Mouse (Mus musculus) WW6 (cell line): ENCODE data around the gene Csn2.

Experiments used
- DNase-seq: peaks from one replicate; pipeline ENCODE4 v3.0.0-alpha.2; 2013; ENCODE audit warnings: low read depth, low spot score

Csn2 gene

DNA sequence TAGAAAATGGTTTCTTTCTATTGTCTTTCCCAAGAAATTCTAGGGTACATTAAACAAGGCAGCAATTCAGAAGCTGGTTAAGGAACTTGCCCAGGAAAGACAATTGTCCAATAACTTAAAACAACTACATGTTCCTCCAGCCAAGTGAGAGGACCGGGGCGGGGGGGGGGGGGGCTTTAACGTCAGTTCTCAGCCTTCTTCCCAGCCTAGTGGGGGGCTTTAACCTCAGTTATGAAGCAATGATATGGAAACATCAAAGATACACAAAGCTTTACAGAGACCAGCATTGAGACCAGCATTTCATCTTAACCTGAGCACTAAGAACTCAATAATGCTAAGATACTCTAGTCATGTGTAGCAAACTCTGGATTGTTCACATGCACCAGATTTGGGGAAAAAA is at the start of gene Csn2:
Csn2 (minus strand) TSS at position 101 of the 400 bp plus-strand sequence.
- DNase-seq, result no peak

DNA sequence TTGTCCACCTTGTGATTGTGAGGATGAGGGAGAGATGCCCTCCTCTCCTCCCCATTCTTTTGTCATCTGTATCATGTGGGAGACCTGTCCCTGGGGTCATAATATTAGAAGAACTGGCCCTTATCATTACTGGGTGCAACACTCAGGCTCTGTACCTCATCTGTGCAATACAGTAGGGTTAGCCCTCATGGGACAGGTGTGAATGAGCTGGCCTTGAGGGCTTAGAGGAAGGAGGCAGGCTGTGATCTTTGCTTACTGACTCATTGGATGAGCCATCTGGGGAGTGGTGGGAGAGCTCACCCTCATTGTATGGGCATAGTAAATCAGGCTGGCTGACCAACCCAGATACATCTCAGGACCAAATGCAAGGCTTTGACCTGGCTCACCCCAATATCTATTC is 35.4 kb upstream of the Csn2 start:
- no peak for DNase-seq

DNA sequence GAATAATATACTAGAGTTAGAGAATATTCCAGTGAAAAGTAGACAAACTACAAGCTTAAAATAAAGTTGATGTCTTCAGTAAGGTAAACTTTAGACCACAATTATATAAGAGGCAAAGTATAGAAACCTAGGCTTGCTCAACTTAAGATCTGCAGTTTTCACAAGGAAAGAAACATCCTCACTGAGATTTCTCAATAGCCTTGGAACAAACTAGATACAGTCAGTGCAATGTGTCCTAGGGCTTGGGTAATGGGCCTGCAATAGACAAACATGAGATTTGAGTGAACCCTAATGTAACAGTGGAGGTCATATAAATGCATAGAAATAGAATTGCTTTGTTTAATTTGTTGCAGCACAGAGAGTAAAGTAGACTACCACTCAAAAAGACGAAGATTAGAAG is 6.5 kb upstream of the Csn2 start:
- no peak for DNase-seq

DNA sequence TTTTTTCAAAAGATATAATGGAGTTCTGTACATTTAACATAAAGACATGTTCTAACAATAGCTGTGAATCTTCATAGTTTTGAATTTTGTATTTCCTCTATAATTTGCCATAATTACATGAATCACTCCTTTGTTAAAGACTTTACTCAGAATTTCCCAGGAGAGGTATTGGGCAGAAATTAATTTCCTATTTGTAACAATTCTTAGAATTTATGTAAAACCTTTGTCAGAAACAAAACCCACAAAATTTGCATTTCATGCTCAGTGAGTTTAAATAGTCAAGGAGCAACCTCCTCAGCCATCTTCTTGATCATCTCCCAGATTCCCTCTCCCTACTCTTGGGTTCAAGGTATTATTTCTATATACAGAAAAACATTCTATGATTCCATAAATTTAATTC is 33.5 kb downstream of the Csn2 start, which contains the start of gene Csn1s1:
Csn1s1 (plus strand) TSS at position 301 of the 400 bp plus-strand sequence.
- no peak for DNase-seq

DNA sequence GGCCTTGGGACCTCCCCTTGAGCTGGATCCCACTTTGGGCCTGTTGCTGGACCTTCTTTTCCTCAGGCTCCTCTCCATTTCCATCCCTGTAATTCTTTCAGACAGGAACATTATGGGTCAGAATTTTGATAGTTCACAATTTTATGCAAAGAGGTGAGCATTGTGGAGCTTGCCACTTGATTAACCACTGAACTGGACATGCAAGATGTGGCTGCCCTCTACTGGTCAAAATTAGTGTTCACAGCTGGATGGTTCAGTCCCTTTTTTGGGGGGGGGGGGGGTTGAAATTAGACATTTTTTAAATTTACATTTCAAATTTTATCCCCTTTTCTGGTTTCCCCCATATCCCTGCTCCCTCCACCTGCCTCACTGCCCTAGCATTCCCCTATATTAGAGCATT is 56.6 kb downstream of the Csn2 start:
- DNase-seq, result no peak
